Mouse (Mus musculus) stomach, postnatal 0 days (tissue): Measurements from ENCODE around the gene Ehbp1l1.

Experiments
- CTCF ChIP-seq: IDR thresholded peaks from 2 replicates; pipeline ENCODE4 v1.5.1; 2016; ENCODE audit warnings: antibody characterized with exemption, low read depth, mild to moderate bottlenecking, moderate library complexity
- EP300 ChIP-seq: optimal IDR thresholded peaks from 2 replicates; pipeline ENCODE3; 2016; ENCODE audit warnings: antibody characterized with exemption

DNA sequence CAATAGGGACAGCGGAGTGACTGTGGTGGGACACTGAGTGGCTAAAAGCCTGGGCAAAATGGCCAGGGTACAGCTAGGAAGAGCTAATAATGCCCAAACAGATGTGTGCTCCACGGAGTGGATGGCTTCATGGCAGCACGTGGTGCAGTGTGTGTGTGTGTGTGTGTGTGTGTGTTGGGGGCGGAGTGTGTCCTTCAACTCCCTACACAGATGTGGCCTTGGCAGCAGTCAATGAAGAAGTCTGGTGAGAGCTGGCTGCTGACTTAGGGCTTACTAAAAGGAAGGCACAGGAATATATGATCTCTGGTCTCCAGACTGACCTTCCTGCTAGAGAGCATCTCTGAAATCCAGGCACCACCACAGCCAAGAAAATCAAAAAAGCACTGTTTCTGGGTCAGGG is 57.7 kb downstream of the Ehbp1l1 start:
- TF ChIP-seq EP300 (no peak), CTCF (no peak)
